Mouse (Mus musculus) liver, embryonic 15.5 days (tissue): ENCODE data around the gene Srrm3. TPM values are rescaled to one million over a fixed set of nuclear protein-coding genes. Genes with fewer than 3 reads are reported as not detected.

ENCODE experiments used
- ATAC-seq: fragments of 200-750 bp; cut with Nextera tagmentation; 2 replicates; pipeline ENCODE4 v1.8.0; 2017; ENCODE audit warnings: moderate number of reproducible peaks, mild to moderate bottlenecking, moderate library complexity; ENCODE audit not compliant: insufficient read depth
- H3K27ac ChIP-seq: fragments of 300-500 bp; sonication (generic); replicated peaks from 2 replicates; pipeline ENCODE4 v1.5.1; 2015; ENCODE audit warnings: mild to moderate bottlenecking, inconsistent platforms
- H3K27me3 ChIP-seq: fragments of 300-500 bp; sonication (generic); 2 replicates; pipeline ENCODE4 v1.6.1; 2015; ENCODE audit warnings: mild to moderate bottlenecking, inconsistent platforms
- H3K36me3 ChIP-seq: fragments of 300-500 bp; sonication (generic); replicated peaks from 2 replicates; pipeline ENCODE4 v1.6.1; 2015; ENCODE audit warnings: moderate library complexity, mild to moderate bottlenecking, inconsistent platforms
- H3K4me1 ChIP-seq: fragments of 300-500 bp; sonication (generic); replicated peaks from 2 replicates; pipeline ENCODE4 v1.6.1; 2015; ENCODE audit warnings: inconsistent platforms
- H3K4me2 ChIP-seq: fragments of 300-500 bp; sonication (generic); 2 replicates; pipeline ENCODE4 v1.6.1; 2015; ENCODE audit warnings: moderate library complexity, mild to moderate bottlenecking, inconsistent platforms
- H3K4me3 ChIP-seq: fragments of 300-500 bp; sonication (generic); replicated peaks from 2 replicates; pipeline ENCODE4 v1.5.1; 2015; ENCODE audit warnings: mild to moderate bottlenecking, inconsistent platforms
- H3K9ac ChIP-seq: fragments of 300-500 bp; sonication (generic); 2 replicates; pipeline ENCODE4 v1.6.1; 2015; ENCODE audit warnings: moderate library complexity, mild to moderate bottlenecking, inconsistent platforms
- H3K9me3 ChIP-seq: fragments of 300-500 bp; sonication (generic); replicated peaks from 2 replicates; pipeline ENCODE4 v1.6.1; 2016; ENCODE audit warnings: inconsistent platforms
- WGBS: fragments of 180-500 bp; shearing (Covaris S2); methylation state at CpG from one replicate; pipeline ENCODE4 v1.1.7; 2015; ENCODE audit warnings: mixed read lengths; ENCODE audit not compliant: insufficient replicate concordance; 5-methylcytosine and 5-hydroxymethylcytosine counted together
- polyA plus RNA-seq: library from polyadenylated mRNA; unstranded; fragments of >200 nt; fragmentation: Nextera tagmentation; extraction: Ambion mirVana; gene quantifications from 2 replicates; pipeline ENCODE4 v1.2.1, GENCODE M21; 2015

Srrm3 gene
- polyA plus RNA-seq, 1 experiment from 2014 or later: 0.02 TPM

DNA sequence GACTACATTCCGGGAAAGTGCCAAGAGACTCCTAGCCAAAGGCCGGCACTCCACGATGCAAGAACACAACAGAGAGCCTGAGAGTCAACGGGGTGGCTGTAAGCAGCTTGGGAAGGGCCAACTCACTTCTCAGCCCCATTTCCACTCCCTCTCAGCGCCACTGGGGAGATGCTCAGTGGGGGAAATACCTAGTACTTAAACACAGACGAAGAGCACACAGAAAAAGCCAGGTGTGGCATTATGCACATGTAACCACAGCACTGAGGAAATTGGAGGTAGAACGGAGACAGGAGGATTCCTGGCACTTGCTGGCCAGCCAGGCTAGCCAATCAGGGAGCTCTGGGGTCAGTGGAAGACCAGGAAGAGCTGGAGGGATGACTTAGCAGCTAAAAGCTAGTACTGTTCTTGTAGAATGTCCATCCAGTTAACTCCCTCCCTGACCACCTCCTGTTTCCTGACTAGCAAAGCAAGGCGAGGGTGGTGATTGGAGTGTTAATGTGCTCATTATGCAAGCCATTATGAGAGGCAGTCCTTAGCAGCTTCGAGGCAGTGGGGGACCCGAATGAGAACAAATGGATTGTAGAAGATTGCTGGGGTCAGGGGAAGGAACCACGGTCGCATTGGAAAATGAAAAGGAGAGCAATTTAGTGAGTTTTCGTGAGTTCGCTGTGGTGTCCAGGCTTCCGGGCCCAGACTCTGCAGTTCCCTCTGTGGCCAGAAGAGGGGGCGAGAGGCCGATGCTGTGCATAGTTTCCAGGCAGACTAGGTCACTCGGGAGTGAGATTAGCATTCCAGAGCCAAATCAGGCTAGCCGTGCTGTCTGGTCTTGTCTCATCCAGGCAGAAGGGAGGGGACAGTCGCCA, 12.5 kb upstream of the Srrm3 start:
- Histone ChIP-seq H3K9ac (no peak overlapping the region), H3K27me3 (no peaks in the 10 kb centered on the region), H3K27ac (no peak overlapping the region), H3K9me3 (no peaks in the 10 kb centered on the region), H3K4me2 (peak overlapping the region; percentile 55), H3K4me3 (peak overlapping the region; percentile 39), H3K36me3 (peaks cover 28% of the 10 kb centered on the region), H3K4me1 (peaks cover 10% of the 10 kb centered on the region; the same call in 1 of the 2 replicates)
- 16% methylated on average over 20 of the region's 20 CpGs for WGBS
- ATAC-seq: peak; percentile 31; the same call in 1 of the 2 replicates

DNA sequence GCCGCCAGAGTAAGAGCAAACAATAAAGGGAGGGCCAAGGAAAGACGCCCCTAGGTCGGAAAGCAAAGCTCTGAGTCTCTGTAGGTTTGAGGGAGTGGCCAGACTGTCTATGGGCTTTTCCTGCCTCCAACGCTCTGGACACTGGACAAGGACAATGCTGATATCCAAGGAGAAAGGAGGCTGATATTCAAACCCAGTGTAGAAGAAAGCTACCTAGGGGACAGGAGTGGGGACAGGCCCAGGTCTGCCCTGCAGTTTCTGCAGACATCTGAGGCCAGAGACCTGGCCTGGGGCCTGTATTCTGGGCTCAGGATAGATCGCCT, 11.9 kb upstream of the Srrm3 start:
- Histone ChIP-seq H3K36me3 (peaks cover 22% of the 10 kb centered on the region), H3K27ac (no peak overlapping the region), H3K4me1 (peaks cover 10% of the 10 kb centered on the region; the same call in 1 of the 2 replicates), H3K9ac (no peak overlapping the region), H3K9me3 (no peaks in the 10 kb centered on the region), H3K4me2 (peak overlapping the region; percentile 55), H3K4me3 (peak overlapping the region; percentile 39; the same call in 1 of the 2 replicates), H3K27me3 (no peaks in the 10 kb centered on the region)
- ATAC-seq: no peak
- 12% methylated on average over 5 of the region's 5 CpGs for WGBS

DNA sequence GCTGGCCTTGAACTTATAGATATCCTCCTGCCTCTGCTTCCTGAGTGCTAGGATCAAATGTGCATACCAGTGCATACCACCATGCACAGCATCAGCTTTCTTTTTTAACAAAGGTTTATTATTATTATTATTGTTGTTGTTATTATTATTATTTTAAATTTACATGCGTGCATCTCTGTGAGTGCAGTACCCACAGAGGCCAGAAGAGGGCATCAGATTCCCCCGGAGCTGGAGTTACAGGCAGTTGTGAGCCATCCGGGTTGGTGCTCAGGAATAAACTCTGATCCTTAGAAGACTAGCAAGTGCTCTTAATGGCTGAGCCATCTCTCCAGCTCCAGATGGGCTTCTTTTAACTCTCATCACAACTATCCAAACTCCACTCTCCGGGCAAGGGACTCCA, 6.9 kb upstream of the Srrm3 start:
- no peak overlapping the region for H3K4me3 ChIP-seq
- H3K27ac ChIP-seq: no peak overlapping the region
- no peaks in the 10 kb centered on the region for H3K36me3 ChIP-seq
- H3K27me3 ChIP-seq: peaks cover 18% of the 10 kb centered on the region
- H3K9ac ChIP-seq: no peak overlapping the region
- no peaks in the 10 kb centered on the region for H3K9me3 ChIP-seq
- no peak for ATAC-seq
- 29% methylated on average over 4 of the region's 4 CpGs for WGBS
- 0 out of 2 replicates have a peak, but pooled peaks cover 3% of the 10 kb centered on the region for H3K4me1 ChIP-seq
- no peak overlapping the region for H3K4me2 ChIP-seq

DNA sequence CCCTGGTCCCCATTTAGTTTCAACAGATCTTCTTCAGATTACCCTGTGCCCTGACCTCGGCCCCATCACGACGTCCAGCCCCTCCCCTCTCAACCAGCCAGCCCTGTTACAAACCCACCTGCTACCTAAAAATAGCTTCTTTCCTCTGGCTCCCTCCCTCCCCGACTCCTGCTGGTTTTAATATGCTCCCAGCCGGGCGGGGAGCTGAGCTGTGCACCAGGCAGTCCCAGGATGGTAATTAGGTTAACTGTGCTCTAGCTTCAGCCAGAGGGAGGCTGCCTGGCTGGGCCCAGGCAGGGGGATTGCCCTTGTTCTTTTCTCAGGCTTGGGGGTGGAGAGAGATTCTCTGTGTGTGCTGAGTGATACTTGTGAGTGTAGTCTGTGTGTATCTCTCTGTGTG, 5.8 kb upstream of the Srrm3 start:
- no peak overlapping the region for H3K4me2 ChIP-seq
- no peak overlapping the region for H3K4me3 ChIP-seq
- H3K27ac ChIP-seq: no peak overlapping the region
- no peaks in the 10 kb centered on the region for H3K4me1 ChIP-seq
- no peaks in the 10 kb centered on the region for H3K9me3 ChIP-seq
- WGBS: 6% methylated on average over 6 of the region's 6 CpGs
- ATAC-seq: no peak
- H3K9ac ChIP-seq: no peak overlapping the region
- H3K36me3 ChIP-seq: no peaks in the 10 kb centered on the region
- peaks cover 21% of the 10 kb centered on the region for H3K27me3 ChIP-seq

DNA sequence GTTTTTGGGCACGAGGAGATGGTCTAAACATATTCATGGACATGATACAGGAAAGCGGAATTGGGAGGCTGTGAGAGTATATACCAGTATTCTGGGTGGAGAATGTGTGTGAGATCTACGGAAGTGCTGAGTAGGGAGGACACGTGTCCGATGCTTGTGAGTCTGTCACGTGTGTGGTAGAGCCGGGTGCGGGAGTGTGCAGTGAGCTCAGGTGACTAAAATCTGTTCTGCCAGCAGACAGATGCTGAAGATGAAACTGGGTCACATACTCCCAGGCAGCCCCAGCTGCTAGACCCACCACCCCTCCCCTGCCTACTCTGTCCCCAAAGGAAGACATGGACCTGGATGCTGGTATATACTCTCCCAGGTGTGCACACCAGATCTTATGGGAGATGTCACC, 4.0 kb upstream of the Srrm3 start:
- no peak for ATAC-seq

DNA sequence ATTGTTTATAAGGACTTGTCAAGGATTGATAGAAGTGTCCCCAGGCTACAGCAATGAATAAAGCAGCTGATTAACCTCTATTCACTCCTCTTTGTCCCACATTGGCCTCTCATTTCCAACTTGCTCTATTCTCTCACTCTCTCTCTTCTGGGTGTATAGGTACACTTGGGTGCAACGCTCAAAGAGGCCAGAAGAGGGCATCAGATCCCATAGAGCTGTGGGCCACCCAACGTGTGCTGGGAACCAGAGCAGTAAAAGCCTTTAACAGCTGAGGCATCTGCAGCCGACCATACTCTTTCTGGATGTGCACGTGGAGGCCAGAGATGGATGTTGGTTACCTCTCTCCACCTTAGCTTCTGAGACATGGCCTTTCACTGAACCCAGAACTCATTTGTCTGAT, 3.6 kb upstream of the Srrm3 start:
- 33% methylated on average over 4 of the region's 4 CpGs for WGBS

More for the DNA sequence above, 4.0 kb upstream of the Srrm3 start:
- WGBS: 76% methylated on average over 8 of the region's 8 CpGs
- peaks cover 5% of the 10 kb centered on the region; the same call in 1 of the 2 replicates for H3K4me1 ChIP-seq
- H3K36me3 ChIP-seq: no peaks in the 10 kb centered on the region
- H3K27ac ChIP-seq: no peak overlapping the region
- H3K9ac ChIP-seq: no peak overlapping the region
- H3K9me3 ChIP-seq: no peaks in the 10 kb centered on the region
- no peak overlapping the region for H3K4me3 ChIP-seq
- H3K4me2 ChIP-seq: no peak overlapping the region
- H3K27me3 ChIP-seq: peaks cover 23% of the 10 kb centered on the region

DNA sequence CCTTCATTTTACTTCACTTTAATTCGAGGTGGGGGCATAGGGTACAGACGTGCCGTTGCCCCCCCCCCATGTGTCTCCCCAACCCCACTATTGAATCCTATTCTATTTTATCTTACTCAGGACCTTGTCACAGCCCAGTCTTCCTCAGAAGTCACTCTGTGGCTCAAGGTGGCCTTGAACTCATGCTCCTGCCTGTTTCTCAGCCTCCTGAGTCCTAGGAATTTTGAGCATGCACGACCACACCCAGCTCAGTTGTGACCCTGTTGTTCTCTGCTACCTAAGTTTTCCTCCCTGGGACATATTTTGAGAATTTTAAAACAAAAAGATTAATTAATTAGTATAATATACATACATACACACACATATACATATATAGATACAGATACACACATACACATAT, 3.0 kb upstream of the Srrm3 start:
- peaks cover 23% of the 10 kb centered on the region for H3K27me3 ChIP-seq
- WGBS: 54% methylated on average over 4 of the region's 4 CpGs
- H3K27ac ChIP-seq: no peak overlapping the region
- H3K36me3 ChIP-seq: no peaks in the 10 kb centered on the region
- no peak overlapping the region for H3K9ac ChIP-seq
- no peak overlapping the region for H3K4me3 ChIP-seq
- no peak for ATAC-seq
- H3K4me1 ChIP-seq: peaks cover 5% of the 10 kb centered on the region; the same call in 1 of the 2 replicates
- H3K4me2 ChIP-seq: no peak overlapping the region
- no peaks in the 10 kb centered on the region for H3K9me3 ChIP-seq

More for the DNA sequence above, 3.6 kb upstream of the Srrm3 start:
- no peak for ATAC-seq
- H3K27ac ChIP-seq: no peak overlapping the region
- no peak overlapping the region for H3K4me2 ChIP-seq
- no peak overlapping the region for H3K9ac ChIP-seq
- peaks cover 23% of the 10 kb centered on the region for H3K27me3 ChIP-seq
- H3K4me3 ChIP-seq: no peak overlapping the region
- peaks cover 5% of the 10 kb centered on the region; the same call in 1 of the 2 replicates for H3K4me1 ChIP-seq
- H3K9me3 ChIP-seq: no peaks in the 10 kb centered on the region
- H3K36me3 ChIP-seq: no peaks in the 10 kb centered on the region

DNA sequence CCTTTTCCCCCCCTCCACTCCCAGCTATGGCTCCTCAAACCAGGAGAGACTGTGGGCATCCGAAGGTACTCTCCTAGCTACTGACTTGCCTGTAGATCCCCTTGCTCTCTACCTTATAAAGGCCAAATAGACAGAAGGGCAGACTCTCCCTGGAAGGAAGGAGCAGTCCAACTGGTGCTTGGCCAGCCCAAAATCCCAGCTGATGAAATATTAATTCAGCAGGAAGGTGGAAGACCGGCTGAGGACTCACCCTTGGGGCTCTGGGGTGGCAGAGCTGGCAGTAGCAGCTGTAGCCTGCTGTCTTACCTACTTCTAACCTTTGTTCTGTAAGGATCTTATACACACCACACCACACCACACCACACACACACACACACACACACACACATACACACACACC, 2.0 kb upstream of the Srrm3 start:
- Histone ChIP-seq H3K27me3 (peaks cover 23% of the 10 kb centered on the region), H3K4me3 (no peak overlapping the region), H3K9ac (no peak overlapping the region), H3K4me1 (peaks cover 5% of the 10 kb centered on the region; the same call in 1 of the 2 replicates), H3K36me3 (no peaks in the 10 kb centered on the region), H3K4me2 (no peak overlapping the region), H3K9me3 (no peaks in the 10 kb centered on the region), H3K27ac (no peak overlapping the region)
- no peak for ATAC-seq
- WGBS: 56% methylated on average over 2 of the region's 2 CpGs

DNA sequence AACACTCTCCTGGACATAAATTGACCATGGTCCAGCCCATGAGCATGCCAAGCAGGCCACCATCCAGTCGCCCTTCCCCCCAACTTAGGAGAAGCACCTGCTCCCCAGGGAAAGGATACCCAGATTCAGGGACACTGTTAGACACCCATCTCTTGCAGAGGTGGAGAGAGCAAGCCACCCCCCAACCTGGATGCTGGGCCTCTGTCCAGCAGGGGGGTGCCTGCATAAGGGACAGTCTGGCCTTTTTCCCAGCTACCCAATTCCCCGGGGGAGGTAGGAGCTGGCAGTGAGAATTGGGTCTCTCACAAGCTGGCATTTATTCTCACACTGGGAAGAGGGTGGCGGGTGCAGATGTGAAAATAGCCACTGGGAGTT, 560 bp downstream of the Srrm3 start:
- Histone ChIP-seq H3K4me1 (peaks cover 5% of the 10 kb centered on the region; the same call in 1 of the 2 replicates), H3K4me2 (no peak overlapping the region), H3K36me3 (no peaks in the 10 kb centered on the region), H3K27ac (no peak overlapping the region), H3K27me3 (peaks cover 7% of the 10 kb centered on the region; the same call in 1 of the 2 replicates), H3K4me3 (no peak overlapping the region), H3K9me3 (no peaks in the 10 kb centered on the region), H3K9ac (no peak overlapping the region)
- ATAC-seq: no peak
- 31% methylated on average over 3 of the region's 3 CpGs for WGBS

DNA sequence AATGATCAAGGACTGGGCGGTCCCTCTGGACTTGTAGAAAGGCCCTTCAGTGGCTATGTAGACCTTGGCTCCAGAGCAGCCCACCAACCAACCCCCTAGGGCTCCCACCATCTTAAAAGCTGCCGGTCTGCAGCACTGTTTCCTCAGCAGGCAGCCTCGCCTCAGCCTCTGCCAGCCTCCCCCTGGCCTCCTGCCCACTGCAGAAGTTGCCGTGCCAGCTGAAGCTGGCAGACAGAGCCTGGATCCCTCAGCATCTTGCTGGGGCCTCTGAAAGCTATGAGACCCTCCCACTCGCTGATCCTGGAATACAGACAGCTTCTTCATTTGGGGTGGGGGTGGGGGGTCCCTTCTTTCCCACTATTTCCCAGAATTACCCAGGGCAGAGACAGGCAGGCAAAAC, 6.3 kb downstream of the Srrm3 start:
- no peaks in the 10 kb centered on the region for H3K9me3 ChIP-seq
- no peak overlapping the region for H3K4me2 ChIP-seq
- H3K4me1 ChIP-seq: no peaks in the 10 kb centered on the region
- H3K27ac ChIP-seq: no peak overlapping the region
- 41% methylated on average over 5 of the region's 5 CpGs for WGBS
- no peaks in the 10 kb centered on the region for H3K36me3 ChIP-seq
- no peak overlapping the region for H3K4me3 ChIP-seq
- no peak overlapping the region for H3K9ac ChIP-seq
- no peaks in the 10 kb centered on the region for H3K27me3 ChIP-seq
- ATAC-seq: no peak

DNA sequence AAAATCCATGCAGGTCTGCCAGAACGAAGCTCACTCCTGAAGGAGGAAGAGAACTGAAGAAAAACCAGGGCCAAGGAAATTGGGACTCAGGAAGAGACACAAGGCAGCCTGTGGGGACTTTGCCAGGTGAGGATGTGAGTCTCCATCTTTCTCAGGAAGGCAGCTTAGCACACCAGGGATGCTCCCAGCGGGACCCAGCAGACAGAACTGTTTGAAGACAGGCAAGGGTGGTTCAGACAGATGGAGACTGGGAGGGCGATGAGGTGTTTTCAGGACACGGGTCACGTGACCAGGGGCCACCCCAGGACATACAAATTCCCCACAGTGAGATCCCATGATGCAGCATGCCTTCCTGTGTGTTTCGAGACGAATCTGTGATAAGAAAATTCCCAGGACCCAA, 11.8 kb downstream of the Srrm3 start:
- H3K9ac ChIP-seq: no peak overlapping the region
- H3K27me3 ChIP-seq: peaks cover 21% of the 10 kb centered on the region
- no peak overlapping the region for H3K27ac ChIP-seq
- 23% methylated on average over 7 of the region's 7 CpGs for WGBS
- no peak overlapping the region for H3K4me3 ChIP-seq
- H3K4me2 ChIP-seq: no peak overlapping the region
- no peaks in the 10 kb centered on the region for H3K9me3 ChIP-seq
- H3K4me1 ChIP-seq: no peaks in the 10 kb centered on the region
- H3K36me3 ChIP-seq: no peaks in the 10 kb centered on the region
- no peak for ATAC-seq
